Mouse (Mus musculus): ENCODE measurements around the gene Eci2. TPM values are rescaled to one million over a fixed set of nuclear protein-coding genes. Genes with fewer than 3 reads are reported as not detected.
"Not testable (repeated sequence)": the region's sequence is repeated elsewhere in the genome, so short reads cannot be mapped to it uniquely, and the experiment has no call there.

Eci2 gene
- total RNA-seq, 2 experiments from 2014 or later: 83.2 to 106 TPM

- intact Hi-C loops (cut with DNase I): loop anchor here (10.0 kb wide), 1 partner anchor 926 kb away; the partner anchor contains the start of gene Ppp1r3g
- Histone ChIP-seq H3K4me3 (no peak overlapping the region), H3K27ac (no peak overlapping the region)
- DNase-seq: no peak
- no peak for TF ChIP-seq CTCF (IDR thresholded peaks at IDR 0.05)
Observed at GRCm38 (mm10) chr13:35028365-35028764, 1.5 kb upstream of the Eci2 start.

- H3K4me3 ChIP-seq, DNase-seq, H3K27ac ChIP-seq: not testable (repeated sequence)
- intact Hi-C loops (cut with DNase I): loop anchor here (10.0 kb wide), 1 partner anchor 931 kb away; the partner anchor contains the start of gene Ppp1r3g
Observed at GRCm38 (mm10) chr13:35023401-35023800, 3.5 kb downstream of the Eci2 start.

- DNase-seq: no peak
- TF ChIP-seq CTCF (IDR thresholded peaks at IDR 0.05): no peak
- intact Hi-C loops (cut with DNase I): loop anchor here (10.0 kb wide), 1 partner anchor 934 kb away; the partner anchor contains the start of gene Ppp1r3g
- Histone ChIP-seq H3K4me3 (no peak overlapping the region), H3K27ac (no peak overlapping the region)
Observed at GRCm38 (mm10) chr13:35020383-35020782, 6.5 kb downstream of the Eci2 start.

GRCm38 (mm10) chr13:35018866-35019536 is 7.9 kb downstream of the Eci2 start:
- DNase-seq: no peak
- Histone ChIP-seq H3K27ac (no peak overlapping the region), H3K4me3 (no peak overlapping the region)
- TF ChIP-seq CTCF (IDR thresholded peaks at IDR 0.05): no peak
- intact Hi-C loops (cut with DNase I): no loop called here

GRCm38 (mm10) chr13:35017392-35017791 is 9.5 kb downstream of the Eci2 start:
- intact Hi-C loops (cut with DNase I): no loop called here
- no peak for TF ChIP-seq CTCF (IDR thresholded peaks at IDR 0.05)
- H3K27ac ChIP-seq: no peak overlapping the region
- no peak for DNase-seq
- H3K4me3 ChIP-seq: no peak overlapping the region

GRCm38 (mm10) chr13:35016067-35016466 is 10.8 kb downstream of the Eci2 start:
- TF ChIP-seq CTCF (IDR thresholded peaks at IDR 0.05): no peak
- Histone ChIP-seq H3K4me3 (no peak overlapping the region), H3K27ac (no peak overlapping the region)
- intact Hi-C loops (cut with DNase I): no loop called here
- no peak for DNase-seq

GRCm38 (mm10) chr13:34995925-34996324 is 31.0 kb downstream of the Eci2 start:
- DNase-seq: no peak
- H3K27ac ChIP-seq: no peak overlapping the region
- no peak for TF ChIP-seq CTCF (IDR thresholded peaks at IDR 0.05)
- no peak overlapping the region for H3K4me3 ChIP-seq
- intact Hi-C loops (cut with DNase I): loop anchor here (10.0 kb wide), 2 partner anchors 121 to 749 kb away; partner anchors contain the start of gene Prpf4b

GRCm38 (mm10) chr13:34993983-34994811 is 32.7 kb downstream of the Eci2 start:
- peak overlapping the region; percentile 89 for H3K4me3 ChIP-seq
- intact Hi-C loops (cut with DNase I): loop anchor here (10.0 kb wide), 2 partner anchors 119 to 751 kb away; partner anchors contain the start of gene Prpf4b
- H3K27ac ChIP-seq: peak overlapping the region; percentile 98
- DNase-seq: peak; percentile 97
- no peak for TF ChIP-seq CTCF (IDR thresholded peaks at IDR 0.05)

- no peak for TF ChIP-seq CTCF (IDR thresholded peaks at IDR 0.05)
- no peak for DNase-seq
- Histone ChIP-seq H3K27ac (peak overlapping the region; percentile 98), H3K4me3 (peak overlapping the region; percentile 89)
- intact Hi-C loops (cut with DNase I): loop anchor here (10.0 kb wide), 2 partner anchors 119 to 751 kb away; partner anchors contain the start of gene Prpf4b
Observed at GRCm38 (mm10) chr13:34993595-34993982, 33.3 kb downstream of the Eci2 start.

GRCm38 (mm10) chr13:34993085-34993484 is 33.8 kb downstream of the Eci2 start:
- no peak for TF ChIP-seq CTCF (IDR thresholded peaks at IDR 0.05)
- peak overlapping the region; percentile 89 for H3K4me3 ChIP-seq
- intact Hi-C loops (cut with DNase I): loop anchor here (10.0 kb wide), 2 partner anchors 118 to 752 kb away; partner anchors contain the start of gene Prpf4b
- H3K27ac ChIP-seq: peak overlapping the region; percentile 98
- no peak for DNase-seq

- Histone ChIP-seq H3K27ac (no peak overlapping the region), H3K4me3 (no peak overlapping the region)
- no peak for DNase-seq
- TF ChIP-seq CTCF (IDR thresholded peaks at IDR 0.05): no peak
- intact Hi-C loops (cut with DNase I): loop anchor here (10.0 kb wide), 2 partner anchors 117 to 753 kb away; partner anchors contain the start of gene Prpf4b
Observed at GRCm38 (mm10) chr13:34991581-34992273, 35.2 kb downstream of the Eci2 start.

GRCm38 (mm10) chr13:34983479-34983878 is 43.4 kb downstream of the Eci2 start:
- DNase-seq; H3K27ac ChIP-seq; intact Hi-C loops (cut with DNase I); H3K4me3 ChIP-seq: not testable (repeated sequence)

- H3K4me3 ChIP-seq; H3K27ac ChIP-seq; DNase-seq; intact Hi-C loops (cut with DNase I): not testable (repeated sequence)
Observed at GRCm38 (mm10) chr13:34978635-34979034, 48.3 kb downstream of the Eci2 start.

Data from gastrocnemius, adult 2 months (tissue).